Comparison of ENCODE assay signal across 26 mouse cellular contexts in the genomic region with DNA sequence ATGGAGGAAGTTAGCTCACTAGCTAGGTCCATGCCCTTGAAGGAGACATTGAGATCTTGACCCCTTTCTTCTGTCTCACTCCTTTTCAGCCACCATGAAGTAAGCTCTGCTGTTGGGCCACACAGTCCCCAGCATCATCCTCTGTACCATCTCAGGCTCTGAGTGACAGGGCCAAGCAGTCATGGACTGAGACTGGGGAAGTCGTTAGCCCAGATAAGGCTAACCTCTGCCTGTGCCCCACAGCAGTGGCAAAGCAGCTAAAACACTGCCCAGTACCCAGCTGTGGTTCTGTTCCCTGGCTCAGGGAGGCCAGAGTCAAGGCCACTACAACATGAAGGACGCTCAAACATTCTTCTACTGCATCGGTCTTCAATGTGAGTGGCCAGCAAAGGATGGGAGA. TPM values are rescaled to one million over a fixed set of nuclear protein-coding genes. Genes with fewer than 3 reads are reported as not detected.
A peak's percentile ranks its signal among the peaks of the same experiment; 100 is the strongest.
DNase-seq lines count a peak whose midpoint lies in the region; ATAC-seq and TF ChIP-seq lines count a peak whose summit lies in the region.
"Had no signal": no experiment of that assay in that cellular context is flagged by ENCODE, and none has a peak within 500 bp of the region (broad histone marks: within the 10 kb centered on the region; RNA-seq: fewer than 3 reads in every experiment).

No protein-coding gene starts in this region.

- peak overlapping the region; percentile 33; the same call in 1 of the 2 replicates for H3K4me2 ChIP-seq in liver, embryonic 15.5 days
- no peak overlapping the region for H3K4me2 ChIP-seq in liver, embryonic 11.5 days
- H3K4me2 ChIP-seq in kidney, embryonic 14.5 days (replicated peaks; ENCODE audit: low read depth, low read length) = no peak overlapping the region
- H3K4me2 ChIP-seq: forebrain, embryonic 13.5 days; hindbrain, embryonic 12.5 days; hindbrain, embryonic 15.5 days had no signal

- H3K36me3 ChIP-seq in liver, embryonic 15.5 days (replicated peaks) = no peaks in the 10 kb centered on the region
- no peaks in the 10 kb centered on the region for H3K36me3 ChIP-seq in liver, embryonic 11.5 days (ENCODE audit: control insufficient read depth, insufficient read depth, low read length)
- H3K36me3 ChIP-seq in erythroblast, embryonic 14.5 days (ENCODE audit: control insufficient read depth) = no peaks in the 10 kb centered on the region
- H3K36me3 ChIP-seq in kidney, embryonic 14.5 days (ENCODE audit: control insufficient read depth, insufficient read depth, low read length) = no peaks in the 10 kb centered on the region
- H3K36me3 ChIP-seq: forebrain, embryonic 10.5 days; G1E; heart, embryonic 10.5 days; hindbrain, embryonic 12.5 days; hindbrain, embryonic 15.5 days had no signal

- no peak for DNase-seq in liver, embryonic 11.5 days (ENCODE audit: low spot score)
- DNase-seq in left cerebral cortex, postnatal 4 days = no peak
- DNase-seq in cerebellum, postnatal 4 days (ENCODE audit: low spot score in 2 of 2) = no peak
- DNase-seq: adrenal gland, adult 2 months; adrenal gland, postnatal 14 days; B cell, adult 2 months; cerebellum, adult 11-12 months; cerebellum, adult 8-10 months; cerebellum, postnatal 14 days; embryo, embryonic 11 days; gastrocnemius, postnatal 10 days; gastrocnemius, postnatal 36 days; heart, adult 2 months had no signal

- 41% methylated on average over 3 of the region's 3 CpGs for whole genome bisulfite sequencing in liver, embryonic 15.5 days (ENCODE audit: insufficient replicate concordance)
- 51% methylated on average over 3 of the region's 3 CpGs for WGBS in liver, embryonic 11.5 days
- 48% methylated on average over 3 of the region's 3 CpGs for WGBS in bone marrow, adult 2 months
- whole genome bisulfite sequencing in kidney, embryonic 14.5 days = 88% methylated on average over 3 of the region's 3 CpGs

- H3K9ac ChIP-seq in liver, embryonic 15.5 days = peak overlapping the region; percentile 37; the same call in 1 of the 2 replicates
- no peak overlapping the region for H3K9ac ChIP-seq in liver, embryonic 11.5 days (ENCODE audit: low read depth, low read length)
- no peak overlapping the region for H3K9ac ChIP-seq in kidney, embryonic 14.5 days (ENCODE audit: low read depth, low read length)
- H3K9ac ChIP-seq: forebrain, embryonic 13.5 days; hindbrain, embryonic 12.5 days; hindbrain, embryonic 15.5 days had no signal

- H3K27me3 ChIP-seq in liver, embryonic 15.5 days = peaks cover 27% of the 10 kb centered on the region
- no peaks in the 10 kb centered on the region for H3K27me3 ChIP-seq in liver, embryonic 11.5 days (replicated peaks; ENCODE audit: control insufficient read depth, insufficient read depth, low read length)
- H3K27me3 ChIP-seq in erythroblast, embryonic 14.5 days (ENCODE audit: control insufficient read depth) = peaks cover 16% of the 10 kb centered on the region
- H3K27me3 ChIP-seq in kidney, embryonic 14.5 days (ENCODE audit: control insufficient read depth, insufficient read depth, low read length) = no peaks in the 10 kb centered on the region
- H3K27me3 ChIP-seq: forebrain, embryonic 13.5 days; hindbrain, embryonic 15.5 days had no signal

- TF ChIP-seq CTCF in bone marrow, adult 2 months (IDR thresholded peaks at IDR 0.05; ENCODE audit: control insufficient read depth, insufficient read depth, low read length) = no peak

- no peak for ATAC-seq in liver, embryonic 15.5 days (ENCODE audit: insufficient read depth)
- ATAC-seq in liver, embryonic 11.5 days (replicated peaks; ENCODE audit: low FRiP score) = no peak
- 0 out of 2 replicates have a peak, but pooled peaks have one; percentile 29 for ATAC-seq in megakaryocyte progenitor cell, adult 5-6 weeks (replicated peaks; ENCODE audit: poor library complexity)
- no peak for ATAC-seq in kidney, embryonic 14.5 days (ENCODE audit: low FRiP score, low TSS enrichment)
- ATAC-seq: forebrain, embryonic 13.5 days; forebrain, embryonic 16.5 days had no signal

- no peak overlapping the region for H3K4me3 ChIP-seq in liver, embryonic 15.5 days (replicated peaks)
- no peak overlapping the region for H3K4me3 ChIP-seq in liver, embryonic 11.5 days (ENCODE audit: low read depth, low read length)
- no peak overlapping the region for H3K4me3 ChIP-seq in bone marrow, adult 2 months (replicated peaks; ENCODE audit: control insufficient read depth, low read depth, low read length)
- peak overlapping the region; percentile 21 for H3K4me3 ChIP-seq in erythroblast, embryonic 14.5 days (replicated peaks)
- H3K4me3 ChIP-seq in kidney, embryonic 14.5 days (ENCODE audit: low read length) = no peak overlapping the region
- H3K4me3 ChIP-seq: forebrain, embryonic 10.5 days; forebrain, embryonic 13.5 days; heart, adult 2 months; heart, embryonic 10.5 days; hindbrain, embryonic 12.5 days; hindbrain, embryonic 15.5 days had no signal

- no peaks in the 10 kb centered on the region for H3K9me3 ChIP-seq in liver, embryonic 15.5 days (replicated peaks)
- H3K9me3 ChIP-seq in liver, embryonic 11.5 days (ENCODE audit: control insufficient read depth, low read length) = no peaks in the 10 kb centered on the region
- no peaks in the 10 kb centered on the region for H3K9me3 ChIP-seq in erythroblast, embryonic 14.5 days (ENCODE audit: control insufficient read depth, low read length)
- H3K9me3 ChIP-seq in kidney, embryonic 14.5 days (ENCODE audit: control insufficient read depth, low read length) = no peaks in the 10 kb centered on the region
- H3K9me3 ChIP-seq: forebrain, embryonic 10.5 days; forebrain, embryonic 13.5 days; G1E; heart, embryonic 10.5 days; hindbrain, embryonic 12.5 days; hindbrain, embryonic 15.5 days had no signal

- intact Hi-C loops in left cerebral cortex, postnatal 4 days (cut with DNase I) = loop anchor here (10.0 kb wide), 1 partner anchor 318 kb away; no protein-coding TSS in a partner anchor

- no peak for TF ChIP-seq POLR2A in bone marrow, adult 2 months (IDR thresholded peaks at IDR 0.05; ENCODE audit: borderline replicate concordance, control insufficient read depth, low read depth, low read length)

- peaks cover 16% of the 10 kb centered on the region for H3K4me1 ChIP-seq in liver, embryonic 15.5 days (replicated peaks)
- H3K4me1 ChIP-seq in liver, embryonic 11.5 days (replicated peaks; ENCODE audit: control insufficient read depth, insufficient read depth, low read length) = no peaks in the 10 kb centered on the region
- H3K4me1 ChIP-seq in bone marrow, adult 2 months (ENCODE audit: control insufficient read depth, insufficient read depth, low read length) = no peaks in the 10 kb centered on the region
- peaks cover 21% of the 10 kb centered on the region for H3K4me1 ChIP-seq in erythroblast, embryonic 14.5 days (ENCODE audit: control insufficient read depth)
- no peaks in the 10 kb centered on the region for H3K4me1 ChIP-seq in kidney, embryonic 14.5 days (ENCODE audit: control insufficient read depth, insufficient read depth, low read length)
- H3K4me1 ChIP-seq: forebrain, embryonic 10.5 days; forebrain, embryonic 13.5 days; heart, embryonic 10.5 days; hindbrain, embryonic 12.5 days; hindbrain, embryonic 15.5 days had no signal

- no peak overlapping the region for H3K27ac ChIP-seq in liver, embryonic 15.5 days (replicated peaks)
- no peak overlapping the region for H3K27ac ChIP-seq in liver, embryonic 11.5 days (ENCODE audit: low read depth, low read length)
- H3K27ac ChIP-seq in bone marrow, adult 2 months (ENCODE audit: control insufficient read depth, insufficient read depth, low read depth, low read length, poor library complexity) = peak overlapping the region; percentile 27; the same call in 1 of the 2 replicates
- no peak overlapping the region for H3K27ac ChIP-seq in kidney, embryonic 14.5 days (ENCODE audit: low read depth, low read length)
- H3K27ac ChIP-seq: forebrain, embryonic 10.5 days; forebrain, embryonic 13.5 days; heart, adult 2 months; heart, embryonic 10.5 days; hindbrain, embryonic 12.5 days; hindbrain, embryonic 15.5 days had no signal

RNA-seq across cellular contexts. Expression of a gene that starts 14.0 kb away (rescaled TPM):
- 94.6 and 121 TPM in 2 replicates for polyA plus RNA-seq in liver, embryonic 15.5 days (2015; fragmentation: Nextera tagmentation; extraction: Ambion mirVana)
- 3.7 and 5.8 TPM in 2 replicates for polyA plus RNA-seq in liver, embryonic 11.5 days (2014; fragmentation: Nextera tagmentation; extraction: Ambion mirVana)
- polyA plus RNA-seq in bone marrow, adult 2 months (2011; ENCODE audit: insufficient read depth, insufficient read length, low replicate concordance, missing spikeins) = 159 and 207 TPM in 2 replicates
- 26.9 and 29.5 TPM in 2 replicates for polyA plus RNA-seq in erythroblast, embryonic 14.5 days (2012)
- total RNA-seq in megakaryocyte progenitor cell, adult 5-6 weeks (2015) = 25.3 and 35.0 TPM in 2 replicates
- 7.7 and 8.0 TPM in 2 replicates for total RNA-seq in megakaryocyte progenitor cell, adult 5-6 weeks (2017)
- 0.96 and 1.3 TPM in 2 replicates for polyA plus RNA-seq in kidney, embryonic 14.5 days (2014; fragmentation: Nextera tagmentation; extraction: Ambion mirVana)
- under 1 TPM in 1 of 2 experiments, not detected in 1; 0.74 TPM for total RNA-seq in left cerebral cortex, postnatal 4 days (2021)
- polyA plus RNA-seq: embryonic facial prominence, embryonic 11.5 days; forebrain, embryonic 13.5 days had no signal

RNA-seq across cellular contexts. Expression of a gene that starts 31.6 kb away (rescaled TPM):
- 15.9 and 19.3 TPM in 2 replicates for polyA plus RNA-seq in liver, embryonic 15.5 days (2015; fragmentation: Nextera tagmentation; extraction: Ambion mirVana)
- 50.8 and 55.3 TPM in 2 replicates for polyA plus RNA-seq in liver, embryonic 11.5 days (2014; fragmentation: Nextera tagmentation; extraction: Ambion mirVana)
- 15.9 and 41.8 TPM in 2 replicates for polyA plus RNA-seq in bone marrow, adult 2 months (2011; ENCODE audit: insufficient read depth, insufficient read length, low replicate concordance, missing spikeins)
- polyA plus RNA-seq in erythroblast, embryonic 14.5 days (2012) = 2.4 and 2.5 TPM in 2 replicates
- 14.8 and 15.1 TPM in 2 replicates for total RNA-seq in megakaryocyte progenitor cell, adult 5-6 weeks (2015)
- 39.7 and 46.6 TPM in 2 replicates for total RNA-seq in megakaryocyte progenitor cell, adult 5-6 weeks (2017)
- 31.7 and 36.3 TPM in 2 replicates for polyA plus RNA-seq in kidney, embryonic 14.5 days (2014; fragmentation: Nextera tagmentation; extraction: Ambion mirVana)
- 10 to 100 TPM; 42.3 to 51.3 TPM for total RNA-seq in left cerebral cortex, postnatal 4 days (2021)
